ENCODE assay signal across 8 mouse cellular contexts in genomic region chr3:62458284-62459013, GRCm38 (mm10). TPM values are rescaled to one million over a fixed set of nuclear protein-coding genes. Genes with fewer than 3 reads are reported as not detected.
DNase-seq lines count a peak whose midpoint lies in the region; ATAC-seq and TF ChIP-seq lines count a peak whose summit lies in the region.

No protein-coding gene starts in this region.

- no peaks in the 10 kb centered on the region for H3K9me3 ChIP-seq in midbrain, embryonic 16.5 days (replicated peaks; ENCODE audit: control insufficient read depth, low read length, poor library complexity, severe bottlenecking)

- no peak for TF ChIP-seq POLR2A in thymus, adult 2 months (IDR thresholded peaks at IDR 0.05; ENCODE audit: control insufficient read depth, extremely low read depth, insufficient read depth, low read length, poor library complexity)
- TF ChIP-seq POLR2A in cortical plate, adult 2 months (IDR thresholded peaks at IDR 0.05; ENCODE audit: extremely low read depth, insufficient read depth, low read length), result no peak

- no peak overlapping the region for H3K27ac ChIP-seq in thymus, adult 2 months (ENCODE audit: control insufficient read depth, insufficient read depth, low read length)
- H3K27ac ChIP-seq in cortical plate, adult 2 months (ENCODE audit: insufficient read depth, low read length), result no peak overlapping the region
- no peak overlapping the region for H3K27ac ChIP-seq in midbrain, embryonic 16.5 days (ENCODE audit: low read length)

- no peak overlapping the region for H3K4me2 ChIP-seq in midbrain, embryonic 16.5 days (ENCODE audit: low read length)

- H3K4me1 ChIP-seq in thymus, adult 2 months (replicated peaks; ENCODE audit: control insufficient read depth, insufficient read depth, low read length), result no peaks in the 10 kb centered on the region
- no peaks in the 10 kb centered on the region for H3K4me1 ChIP-seq in cortical plate, adult 2 months (ENCODE audit: control insufficient read depth, insufficient read depth, low read length)
- H3K4me1 ChIP-seq in midbrain, embryonic 16.5 days (ENCODE audit: control insufficient read depth, insufficient read depth, low read length), result no peaks in the 10 kb centered on the region

- H3K4me3 ChIP-seq in thymus, adult 2 months (ENCODE audit: control insufficient read depth, insufficient read depth, low read length), result no peak overlapping the region
- H3K4me3 ChIP-seq in cortical plate, adult 2 months (ENCODE audit: insufficient read depth, low read length), result no peak overlapping the region
- H3K4me3 ChIP-seq in midbrain, embryonic 16.5 days (ENCODE audit: low read depth, low read length), result no peak overlapping the region

- intact Hi-C loops in left cerebral cortex, postnatal 36 days (cut with DNase I), result loop anchor here (5.0 to 10.0 kb wide), 3 partner anchors 116 to 1214 kb away; no protein-coding TSS in a partner anchor

- peak; percentile 33 for DNase-seq in thymus, adult 2 months
- DNase-seq in thymus, adult 18-20 months, result no peak
- peak; percentile 19 for DNase-seq in gastrocnemius, postnatal 25 days
- DNase-seq in kidney, adult 18-20 months, result peak; percentile 65
- DNase-seq in left cerebral cortex, postnatal 36 days (ENCODE audit: low spot score in 2 of 2), result peak; percentile 49 to 60
- peak; percentile 32 for DNase-seq in telencephalon, adult 2 months (ENCODE audit: low read depth, low spot score)

- TF ChIP-seq CTCF in thymus, adult 2 months (IDR thresholded peaks at IDR 0.05; ENCODE audit: borderline replicate concordance, control insufficient read depth, extremely low read depth, insufficient read depth, low read length, poor library complexity), result no peak
- peak; percentile 77 for TF ChIP-seq CTCF in cortical plate, adult 2 months (IDR thresholded peaks at IDR 0.05; ENCODE audit: extremely low read depth, insufficient read depth, low read length)

- H3K27me3 ChIP-seq in thymus, adult 2 months (ENCODE audit: control insufficient read depth, insufficient read depth, low read length), result no peaks in the 10 kb centered on the region
- no peaks in the 10 kb centered on the region for H3K27me3 ChIP-seq in midbrain, embryonic 16.5 days (ENCODE audit: control insufficient read depth, insufficient read depth, low read depth, low read length)

- no peak overlapping the region for H3K9ac ChIP-seq in midbrain, embryonic 16.5 days (ENCODE audit: low read depth, low read length)

- 49% methylated on average over 6 of the region's 6 CpGs for WGBS in thymus, adult 2 months
- WGBS in midbrain, embryonic 16.5 days, result 46% methylated on average over 6 of the region's 6 CpGs

- peak; percentile 52; the same call in 1 of the 2 replicates for ATAC-seq in midbrain, embryonic 16.5 days

- H3K36me3 ChIP-seq in thymus, adult 2 months (ENCODE audit: control insufficient read depth, insufficient read depth, low read length), result peaks cover 12% of the 10 kb centered on the region; the same call in 1 of the 2 replicates
- H3K36me3 ChIP-seq in midbrain, embryonic 16.5 days (ENCODE audit: control insufficient read depth, insufficient read depth, low read length), result peaks cover 10% of the 10 kb centered on the region

RNA-seq across cellular contexts. Expression of gene Dhx36, which starts 48.4 kb away (rescaled TPM):
- 6.4 and 8.7 TPM in 2 replicates for polyA plus RNA-seq in thymus, adult 2 months (2012; rRNA removed)
- polyA plus RNA-seq in cortical plate, adult 2 months (2012; rRNA removed), result 33.1 and 34.1 TPM in 2 replicates
- total RNA-seq in gastrocnemius, postnatal 25 days (2021), result 10 to 100 TPM; 12.7 TPM
- total RNA-seq in left cerebral cortex, postnatal 36 days (2021), result 10 to 100 TPM; 50.3 to 55.6 TPM
- 40.5 and 43.1 TPM in 2 replicates for polyA plus RNA-seq in midbrain, embryonic 16.5 days (2015; fragmentation: Nextera tagmentation; extraction: Ambion mirVana)

Comparison
In these comparisons a context has a peak if more than half of its experiments do, and no peak if none do; other contexts are left out.
1. DNase-seq: peak in thymus, adult 2 months (single experiment), gastrocnemius, postnatal 25 days (single experiment), kidney, adult 18-20 months (single experiment), left cerebral cortex, postnatal 36 days (2 of 2) and telencephalon, adult 2 months (single experiment); none in thymus, adult 18-20 months (0 of 2).